Mouse (Mus musculus): ENCODE data around the gene Mtif3. TPM values are rescaled to one million over a fixed set of nuclear protein-coding genes. Genes with fewer than 3 reads are reported as not detected.

The Mtif3 gene
- 14.4 and 16.7 TPM in 2 replicates for polyA plus RNA-seq (2015; fragmentation: Nextera tagmentation; extraction: Ambion mirVana)

DNA sequence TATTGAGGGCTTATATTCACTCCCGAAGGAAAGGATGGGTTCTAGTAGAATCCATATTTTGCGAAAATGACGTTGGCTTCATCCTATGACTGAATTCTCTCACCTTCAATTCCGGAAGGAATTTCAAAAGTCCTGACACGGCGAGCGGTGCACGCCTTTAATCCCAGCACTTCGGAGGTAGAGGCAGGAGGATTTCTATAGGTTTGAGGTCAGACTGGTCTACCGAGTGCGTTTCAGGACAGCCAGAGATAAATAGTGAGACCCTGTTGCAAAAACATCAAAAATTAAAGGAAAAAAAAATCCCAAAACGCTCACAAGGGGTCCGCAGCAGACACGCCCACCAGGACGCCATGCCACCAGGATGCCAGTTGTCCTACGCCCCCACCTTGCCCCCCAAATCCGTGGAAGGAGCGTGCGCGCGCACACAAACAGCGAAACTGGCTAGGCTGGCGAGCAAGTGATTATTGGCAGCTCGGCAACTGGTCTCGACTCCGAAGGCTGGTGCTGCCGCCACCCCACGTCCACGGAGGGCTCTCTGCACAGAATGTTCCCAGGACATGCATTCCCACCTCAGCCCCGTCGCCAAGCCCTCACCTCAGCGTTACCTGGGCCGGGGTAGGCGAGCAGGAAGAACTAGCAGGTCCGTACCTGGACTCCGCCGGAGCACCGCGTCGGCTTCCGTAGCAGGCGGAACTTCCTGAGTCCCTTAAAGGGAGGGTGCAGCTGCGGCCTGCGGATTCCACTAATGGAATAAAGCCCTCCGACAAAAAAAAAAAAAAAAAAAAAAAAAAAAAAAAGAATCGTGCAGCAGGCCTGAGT lies at the start of gene Mtif3:
TSS of gene Mtif3 (minus strand) at position 683 of the 819 bp plus-strand sequence.

DNA sequence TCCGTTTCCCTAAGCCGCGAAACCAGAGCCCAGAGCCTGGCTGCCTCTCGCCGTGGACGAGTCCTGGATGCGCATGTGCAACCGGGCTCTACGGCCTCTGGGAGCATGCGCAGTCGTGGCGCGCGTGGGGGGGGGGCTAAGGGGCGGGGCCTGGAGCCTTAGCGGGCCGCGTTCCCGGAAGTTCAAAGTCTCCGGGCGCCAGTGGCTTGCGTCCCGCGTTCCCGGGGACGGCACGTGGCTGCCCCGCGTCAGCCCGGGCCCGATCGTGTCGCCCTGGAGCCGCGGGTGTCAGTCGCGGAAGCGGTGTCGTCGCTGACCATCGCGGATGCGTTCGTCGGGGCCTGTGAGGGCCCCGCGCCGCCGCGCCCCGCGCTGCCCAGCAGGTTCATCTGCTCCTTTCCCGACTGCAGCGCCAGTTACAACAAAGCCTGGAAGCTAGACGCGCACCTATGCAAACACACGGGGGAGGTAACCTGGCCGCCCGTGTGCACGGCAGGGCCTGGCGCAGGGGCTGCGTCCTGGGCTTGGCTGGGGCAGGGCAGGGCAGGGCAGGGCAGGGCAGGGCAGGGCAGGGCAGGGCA lies 15.0 kb downstream of the Mtif3 start, which contains the start of gene Gtf3a:
TSS of gene Gtf3a (plus strand) at position 150 of the 581 bp plus-strand sequence.

Other genes starting within 250 kb of the Mtif3 start
- gene Usp12, start 168.8 kb downstream of the Mtif3 start, polyA plus RNA-seq (2015; fragmentation: Nextera tagmentation; extraction: Ambion mirVana) = 8.1 and 11.0 TPM in 2 replicates
- gene Rpl21, start 130.9 kb downstream of the Mtif3 start, polyA plus RNA-seq (2015; fragmentation: Nextera tagmentation; extraction: Ambion mirVana) = 526 and 539 TPM in 2 replicates
- gene Rasl11a, start 118.7 kb downstream of the Mtif3 start, polyA plus RNA-seq (2015; fragmentation: Nextera tagmentation; extraction: Ambion mirVana) = 17.4 and 22.7 TPM in 2 replicates
- gene Gtf3a, start 15.1 kb downstream of the Mtif3 start, polyA plus RNA-seq (2015; fragmentation: Nextera tagmentation; extraction: Ambion mirVana) = 59.3 and 63.8 TPM in 2 replicates
- 4.8 and 5.9 TPM in 2 replicates for gene Lnx2, start 112.8 kb upstream of the Mtif3 start, polyA plus RNA-seq (2015; fragmentation: Nextera tagmentation; extraction: Ambion mirVana)
- gene Polr1d, start 113.2 kb upstream of the Mtif3 start, polyA plus RNA-seq (2015; fragmentation: Nextera tagmentation; extraction: Ambion mirVana) = 112 and 117 TPM in 2 replicates
- gene Gsx1, start 224.9 kb upstream of the Mtif3 start, polyA plus RNA-seq (2015; fragmentation: Nextera tagmentation; extraction: Ambion mirVana) = not detected in 2 replicates